Mouse (Mus musculus): ENCODE results near the gene Gm42906. TPM values are rescaled to one million over a fixed set of nuclear protein-coding genes. Genes with fewer than 3 reads are reported as not detected.
A peak's percentile ranks its signal among the peaks of the same experiment; 100 is the strongest.

Gm42906 gene
- polyA plus RNA-seq, 2 experiments: not detected

- WGBS: 65% methylated on average over 4 of the region's 4 CpGs
- DNase-seq (ENCODE audit: low spot score) (no peak), ATAC-seq (ENCODE audit: low FRiP score, low read depth) (no peak)
- H3K27me3 ChIP-seq (ENCODE audit: control insufficient read depth, insufficient read depth, low read length): no peaks in the 10 kb centered on the region
- no peaks in the 10 kb centered on the region for H3K9me3 ChIP-seq (ENCODE audit: control insufficient read depth, low read length)
- no peak overlapping the region for H3K4me2 ChIP-seq (replicated peaks; ENCODE audit: low read depth, low read length, severe bottlenecking)
- no peak overlapping the region for H3K9ac ChIP-seq (ENCODE audit: low read depth, low read length, severe bottlenecking)
- no peak overlapping the region for H3K4me3 ChIP-seq (replicated peaks; ENCODE audit: low read length)
- TF ChIP-seq POLR2A (IDR thresholded peaks at IDR 0.05; ENCODE audit: borderline replicate concordance, extremely low read depth, insufficient read depth, insufficient read length): no peak
- H3K4me1 ChIP-seq (ENCODE audit: control insufficient read depth, insufficient read depth, low read length): peaks cover 12% of the 10 kb centered on the region
- no peak overlapping the region for H3K27ac ChIP-seq (replicated peaks; ENCODE audit: low read depth, low read length)
- H3K36me3 ChIP-seq (ENCODE audit: control insufficient read depth, insufficient read depth, low read length): peaks cover 18% of the 10 kb centered on the region
Observed at GRCm38 (mm10) chr5:151054743-151055114, 373.2 kb downstream of the Gm42906 start.

GRCm38 (mm10) chr5:151054100-151054742 lies 373.7 kb downstream of the Gm42906 start:
- no peaks in the 10 kb centered on the region for H3K9me3 ChIP-seq (ENCODE audit: control insufficient read depth, low read length)
- H3K4me1 ChIP-seq (ENCODE audit: control insufficient read depth, insufficient read depth, low read length): peaks cover 12% of the 10 kb centered on the region
- no peak for DNase-seq (ENCODE audit: low spot score)
- no peak overlapping the region for H3K9ac ChIP-seq (ENCODE audit: low read depth, low read length, severe bottlenecking)
- ATAC-seq (ENCODE audit: low FRiP score, low read depth): peak; percentile 67; the same call in 1 of the 2 replicates
- WGBS: 41% methylated on average over 7 of the region's 7 CpGs
- TF ChIP-seq POLR2A (IDR thresholded peaks at IDR 0.05; ENCODE audit: borderline replicate concordance, extremely low read depth, insufficient read depth, insufficient read length): no peak
- H3K27me3 ChIP-seq (ENCODE audit: control insufficient read depth, insufficient read depth, low read length): no peaks in the 10 kb centered on the region
- peaks cover 16% of the 10 kb centered on the region for H3K36me3 ChIP-seq (ENCODE audit: control insufficient read depth, insufficient read depth, low read length)
- H3K4me2 ChIP-seq (replicated peaks; ENCODE audit: low read depth, low read length, severe bottlenecking): no peak overlapping the region
- no peak overlapping the region for H3K4me3 ChIP-seq (replicated peaks; ENCODE audit: low read length)
- H3K27ac ChIP-seq (replicated peaks; ENCODE audit: low read depth, low read length): no peak overlapping the region

- DNase-seq (ENCODE audit: low spot score): no peak
- 75% methylated on average over 5 of the region's 5 CpGs for WGBS
Observed at GRCm38 (mm10) chr5:151053190-151053589, 374.8 kb downstream of the Gm42906 start.

GRCm38 (mm10) chr5:151052331-151052730 lies 375.6 kb downstream of the Gm42906 start:
- Histone ChIP-seq H3K36me3 (ENCODE audit: control insufficient read depth, insufficient read depth, low read length) (peaks cover 14% of the 10 kb centered on the region), H3K9ac (ENCODE audit: low read depth, low read length, severe bottlenecking) (no peak overlapping the region), H3K27ac (replicated peaks; ENCODE audit: low read depth, low read length) (no peak overlapping the region), H3K27me3 (ENCODE audit: control insufficient read depth, insufficient read depth, low read length) (no peaks in the 10 kb centered on the region), H3K9me3 (ENCODE audit: control insufficient read depth, low read length) (no peaks in the 10 kb centered on the region), H3K4me3 (replicated peaks; ENCODE audit: low read length) (no peak overlapping the region), H3K4me1 (ENCODE audit: control insufficient read depth, insufficient read depth, low read length) (peaks cover 20% of the 10 kb centered on the region), H3K4me2 (replicated peaks; ENCODE audit: low read depth, low read length, severe bottlenecking) (no peak overlapping the region)
- 95% methylated on average over 8 of the region's 8 CpGs for WGBS
- no peak for DNase-seq (ENCODE audit: low spot score)
- no peak for ATAC-seq (ENCODE audit: low FRiP score, low read depth)
- TF ChIP-seq POLR2A (IDR thresholded peaks at IDR 0.05; ENCODE audit: borderline replicate concordance, extremely low read depth, insufficient read depth, insufficient read length): no peak

More at GRCm38 (mm10) chr5:151053190-151053589, 374.8 kb downstream of the Gm42906 start:
- no peaks in the 10 kb centered on the region for H3K9me3 ChIP-seq (ENCODE audit: control insufficient read depth, low read length)
- no peak overlapping the region for H3K9ac ChIP-seq (ENCODE audit: low read depth, low read length, severe bottlenecking)
- H3K4me2 ChIP-seq (replicated peaks; ENCODE audit: low read depth, low read length, severe bottlenecking): no peak overlapping the region
- no peak overlapping the region for H3K27ac ChIP-seq (replicated peaks; ENCODE audit: low read depth, low read length)
- H3K36me3 ChIP-seq (ENCODE audit: control insufficient read depth, insufficient read depth, low read length): peaks cover 14% of the 10 kb centered on the region
- no peak overlapping the region for H3K4me3 ChIP-seq (replicated peaks; ENCODE audit: low read length)
- no peak for ATAC-seq (ENCODE audit: low FRiP score, low read depth)
- TF ChIP-seq POLR2A (IDR thresholded peaks at IDR 0.05; ENCODE audit: borderline replicate concordance, extremely low read depth, insufficient read depth, insufficient read length): no peak
- peaks cover 12% of the 10 kb centered on the region for H3K4me1 ChIP-seq (ENCODE audit: control insufficient read depth, insufficient read depth, low read length)
- no peaks in the 10 kb centered on the region for H3K27me3 ChIP-seq (ENCODE audit: control insufficient read depth, insufficient read depth, low read length)

DNA sequence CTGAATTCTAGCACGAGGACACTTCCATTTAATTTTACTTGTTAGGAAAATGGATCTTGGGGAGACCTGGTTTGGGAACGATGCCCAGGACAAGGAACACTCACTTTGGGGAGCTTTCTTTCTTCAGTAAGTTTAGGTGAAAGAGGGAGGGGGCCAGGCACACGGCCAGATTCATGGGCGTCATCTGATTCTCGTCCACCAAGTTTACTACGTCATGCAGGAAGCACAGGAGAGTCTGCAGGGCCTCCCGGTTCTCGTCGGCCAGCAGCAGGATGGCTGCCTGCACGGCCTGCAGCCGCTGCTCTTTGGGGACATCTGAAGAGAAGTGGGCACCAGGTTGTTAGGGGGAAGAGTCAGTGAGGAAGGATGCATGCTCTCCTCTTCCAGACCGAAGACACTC lies 380.5 kb downstream of the Gm42906 start:
- H3K9me3 ChIP-seq (ENCODE audit: control insufficient read depth, low read length): no peaks in the 10 kb centered on the region
- H3K4me3 ChIP-seq (replicated peaks; ENCODE audit: low read length): no peak overlapping the region
- H3K4me2 ChIP-seq (replicated peaks; ENCODE audit: low read depth, low read length, severe bottlenecking): no peak overlapping the region; the same call in 1 of the 2 replicates
- peak; percentile 68 for DNase-seq (ENCODE audit: low spot score)
- H3K27ac ChIP-seq (replicated peaks; ENCODE audit: low read depth, low read length): peak overlapping the region; percentile 67
- H3K27me3 ChIP-seq (ENCODE audit: control insufficient read depth, insufficient read depth, low read length): no peaks in the 10 kb centered on the region
- peaks cover 17% of the 10 kb centered on the region for H3K36me3 ChIP-seq (ENCODE audit: control insufficient read depth, insufficient read depth, low read length)
- peak; percentile 60; the same call in 1 of the 2 replicates for ATAC-seq (ENCODE audit: low FRiP score, low read depth)
- peak overlapping the region; percentile 8; the same call in 1 of the 2 replicates for H3K9ac ChIP-seq (ENCODE audit: low read depth, low read length, severe bottlenecking)
- no peak for TF ChIP-seq POLR2A (IDR thresholded peaks at IDR 0.05; ENCODE audit: borderline replicate concordance, extremely low read depth, insufficient read depth, insufficient read length)
- WGBS: 25% methylated on average over 12 of the region's 12 CpGs
- H3K4me1 ChIP-seq (ENCODE audit: control insufficient read depth, insufficient read depth, low read length): peaks cover 13% of the 10 kb centered on the region
